Mouse (Mus musculus) myocyte (in vitro differentiated cells): ENCODE measurements at regions not wholly inside any gene's neighbourhood (a gene's known extent, or its start where the extent isn't known, plus 50 kb on each side); places are given as distances from the start of the nearest gene placed in this dataset.

Source experiments
- H3K27me3 ChIP-seq: one replicate; pipeline ENCODE4 v1.6.1; 2011; ENCODE audit not compliant: control insufficient read depth, insufficient read depth, insufficient read length
- H3K36me3 ChIP-seq: one replicate; pipeline ENCODE4 v1.6.1; 2011; ENCODE audit not compliant: control insufficient read depth, insufficient read depth
- H3K4me2 ChIP-seq: one replicate; pipeline ENCODE4 v1.6.1; 2011; ENCODE audit warnings: low read depth, control low read depth
- H3K4me3 ChIP-seq: one replicate; pipeline ENCODE4 v1.5.1; 2011; ENCODE audit warnings: mild to moderate bottlenecking, control low read depth, moderate library complexity
- H3K79me2 ChIP-seq: one replicate; pipeline ENCODE4 v1.6.1; 2011; ENCODE audit not compliant: control insufficient read depth, insufficient read depth
- H3ac ChIP-seq: one replicate; pipeline ENCODE4 v1.6.1; 2011; ENCODE audit not compliant: control insufficient read depth, insufficient read length
- CEBPB ChIP-seq: IDR thresholded peaks from 2 replicates; pipeline ENCODE4 v1.6.1; 2011; ENCODE audit warnings: mild to moderate bottlenecking, moderate library complexity; ENCODE audit not compliant: poor library complexity, insufficient read depth, severe bottlenecking
- E2F4 ChIP-seq: IDR thresholded peaks from one replicate; pipeline ENCODE4 v1.6.1; 2011; ENCODE audit warnings: mild to moderate bottlenecking, control low read depth, moderate library complexity; ENCODE audit not compliant: insufficient read depth
- MAX ChIP-seq: IDR thresholded peaks from one replicate; pipeline ENCODE4 v1.6.1; 2011; ENCODE audit warnings: low read depth, mild to moderate bottlenecking, control low read depth
- MYOD1 ChIP-seq, 3 experiments: IDR thresholded peaks; one replicate each; pipeline ENCODE4 v1.6.1; 2011; ENCODE audit warnings: control low read depth in 2 of 3, low read depth in 2 of 3, mild to moderate bottlenecking in 2 of 3, moderate library complexity in 1 of 3; ENCODE audit not compliant: insufficient read length in 2 of 3, control insufficient read depth in 1 of 3
- MYOG ChIP-seq, 3 experiments: IDR thresholded peaks; one replicate each; pipeline ENCODE4 v1.6.1; 2011; ENCODE audit warnings: control low read depth in 2 of 3, low read depth in 2 of 3, mild to moderate bottlenecking in 2 of 3; ENCODE audit not compliant: insufficient read length in 2 of 3, control insufficient read depth in 1 of 3, insufficient read depth in 1 of 3
- POLR2A ChIP-seq: IDR thresholded peaks from one replicate; pipeline ENCODE4 v1.6.1; 2011; ENCODE audit warnings: low read depth, mild to moderate bottlenecking, control low read depth, moderate library complexity; ENCODE audit not compliant: insufficient read length
- POLR2AphosphoS2 ChIP-seq: IDR thresholded peaks from one replicate; pipeline ENCODE4 v1.6.1; 2011; ENCODE audit warnings: low read depth, control low read depth; ENCODE audit not compliant: insufficient read length
- REST ChIP-seq: IDR thresholded peaks from one replicate; pipeline ENCODE4 v1.6.1; 2011; ENCODE audit warnings: mild to moderate bottlenecking, control low read depth, moderate library complexity; ENCODE audit not compliant: insufficient read depth, insufficient read length
- SRF ChIP-seq: IDR thresholded peaks from one replicate; pipeline ENCODE4 v1.6.1; 2011; ENCODE audit warnings: low read depth; ENCODE audit not compliant: control insufficient read depth, insufficient read length
- TCF12 ChIP-seq: IDR thresholded peaks from one replicate; pipeline ENCODE4 v1.6.1; 2011; ENCODE audit warnings: mild to moderate bottlenecking, control low read depth; ENCODE audit not compliant: poor library complexity, insufficient read depth, severe bottlenecking
- TCF3 ChIP-seq: IDR thresholded peaks from one replicate; pipeline ENCODE4 v1.6.1; 2011; ENCODE audit warnings: low read depth, control low read depth; ENCODE audit not compliant: insufficient read length
- USF1 ChIP-seq: IDR thresholded peaks from one replicate; pipeline ENCODE4 v1.6.1; 2011; ENCODE audit warnings: low read depth, mild to moderate bottlenecking, control low read depth, moderate library complexity

DNA sequence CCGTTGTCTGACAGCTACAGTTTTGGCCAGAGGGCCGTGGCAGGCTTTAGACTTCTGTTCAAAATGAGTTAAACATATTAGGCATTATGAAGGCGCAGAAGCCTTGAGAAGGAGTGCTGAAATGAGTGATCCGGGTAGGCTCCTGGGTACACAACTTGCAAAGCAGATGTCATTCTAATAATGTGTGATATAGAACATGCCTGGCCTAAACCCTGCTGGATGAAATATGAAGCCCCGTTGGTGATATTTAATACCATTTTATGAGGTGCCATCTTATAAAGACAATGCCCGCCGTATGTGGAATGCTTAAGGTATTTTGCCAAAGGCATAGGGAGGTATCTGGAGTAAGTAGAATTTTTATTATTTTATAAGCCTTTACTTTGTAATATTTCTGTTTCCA lies 705.6 kb downstream of the Bcl11a start:
- TF ChIP-seq POLR2A (no peak), USF1 (no peak), TCF12 (no peak), MYOD1 (IDR thresholded peaks at IDR 0.05; ENCODE audit: control insufficient read depth in 1 of 3, insufficient read length in 2 of 3, low read depth in 2 of 3) (no peak), MAX (no peak), E2F4 (no peak), MYOG (IDR thresholded peaks at IDR 0.05; ENCODE audit: control insufficient read depth in 1 of 3, insufficient read depth in 1 of 3, insufficient read length in 2 of 3, low read depth in 2 of 3) (no peak), POLR2AphosphoS2 (no peak), TCF3 (no peak), CEBPB (no peak)
- H3K27me3 ChIP-seq = no peaks in the 10 kb centered on the region
- no peaks in the 10 kb centered on the region for H3K79me2 ChIP-seq
- no peak overlapping the region for H3K4me3 ChIP-seq
- H3K36me3 ChIP-seq = no peaks in the 10 kb centered on the region
- H3K4me2 ChIP-seq = no peak overlapping the region
- H3ac ChIP-seq = no peak overlapping the region

DNA sequence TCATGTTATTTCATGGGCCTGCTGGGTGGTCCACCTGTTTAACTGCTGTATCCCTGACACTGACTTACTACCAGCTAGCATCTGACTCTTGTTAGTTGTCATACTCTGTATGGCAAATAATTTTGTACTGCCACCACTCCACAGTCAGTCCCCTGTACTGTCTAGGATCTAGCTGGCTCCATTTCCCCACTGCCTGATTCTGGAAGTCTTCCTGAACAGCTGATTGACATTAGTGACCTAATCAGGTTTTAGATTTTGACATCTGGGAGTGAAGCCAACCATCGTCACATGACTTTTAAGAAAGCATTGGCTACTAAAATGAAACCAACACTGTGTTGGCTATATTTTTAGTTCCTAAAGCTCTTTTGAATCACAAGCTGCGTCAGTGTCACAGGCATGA lies 711.3 kb downstream of the Bcl11a start:
- Histone ChIP-seq H3K27me3 (no peaks in the 10 kb centered on the region), H3K79me2 (no peaks in the 10 kb centered on the region), H3K36me3 (no peaks in the 10 kb centered on the region), H3ac (no peak overlapping the region), H3K4me2 (no peak overlapping the region), H3K4me3 (no peak overlapping the region)
- no peak for TF ChIP-seq TCF12
- no peak for TF ChIP-seq REST
- no peak for TF ChIP-seq USF1

DNA sequence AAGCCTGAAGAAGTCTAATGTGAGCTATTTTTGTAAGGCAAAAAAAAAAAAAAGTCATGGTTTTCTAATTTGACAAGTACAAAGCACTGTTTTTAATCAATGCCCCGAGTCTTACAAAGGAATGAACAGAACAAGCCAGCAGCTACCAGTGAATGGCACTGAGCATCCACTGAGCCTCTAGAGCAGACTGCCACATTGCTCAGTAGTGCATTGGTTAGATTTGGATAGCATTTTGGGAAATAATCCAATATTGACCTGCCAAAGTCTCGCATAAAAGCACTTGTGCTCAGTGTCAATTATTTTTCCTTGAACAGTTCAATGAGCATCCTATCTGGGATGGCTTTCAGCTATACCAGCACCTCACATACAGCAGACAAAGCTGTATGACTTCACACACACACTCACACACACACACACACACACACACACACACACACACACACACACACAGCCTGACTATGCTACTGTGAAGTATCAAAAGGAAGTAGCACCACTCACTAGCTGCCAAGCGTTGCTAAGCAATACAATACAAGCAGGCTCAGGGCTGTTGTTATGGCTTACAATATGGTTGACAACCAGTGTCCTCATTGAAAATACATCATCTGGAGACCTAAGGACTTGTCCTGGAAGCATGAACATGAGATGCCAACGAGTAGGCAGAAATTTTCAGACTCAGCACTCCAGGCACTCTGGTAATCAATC lies 717.8 kb downstream of the Bcl11a start:
- no peak overlapping the region for H3K4me3 ChIP-seq
- no peak overlapping the region for H3ac ChIP-seq
- no peak overlapping the region for H3K4me2 ChIP-seq
- H3K27me3 ChIP-seq = no peaks in the 10 kb centered on the region
- no peak for TF ChIP-seq USF1
- no peak for TF ChIP-seq POLR2A
- no peak for TF ChIP-seq POLR2AphosphoS2
- TF ChIP-seq MAX = no peak
- TF ChIP-seq MYOG (IDR thresholded peaks at IDR 0.05; ENCODE audit: control insufficient read depth in 1 of 3, insufficient read depth in 1 of 3, insufficient read length in 2 of 3, low read depth in 2 of 3) = no peak
- no peak for TF ChIP-seq MYOD1 (IDR thresholded peaks at IDR 0.05; ENCODE audit: control insufficient read depth in 1 of 3, insufficient read length in 2 of 3, low read depth in 2 of 3)
- TF ChIP-seq REST = no peak
- no peak for TF ChIP-seq E2F4
- no peak for TF ChIP-seq SRF
- TF ChIP-seq TCF12 = no peak
- TF ChIP-seq CEBPB = no peak
- TF ChIP-seq TCF3 = no peak
- H3K36me3 ChIP-seq = no peaks in the 10 kb centered on the region
- H3K79me2 ChIP-seq = no peaks in the 10 kb centered on the region

DNA sequence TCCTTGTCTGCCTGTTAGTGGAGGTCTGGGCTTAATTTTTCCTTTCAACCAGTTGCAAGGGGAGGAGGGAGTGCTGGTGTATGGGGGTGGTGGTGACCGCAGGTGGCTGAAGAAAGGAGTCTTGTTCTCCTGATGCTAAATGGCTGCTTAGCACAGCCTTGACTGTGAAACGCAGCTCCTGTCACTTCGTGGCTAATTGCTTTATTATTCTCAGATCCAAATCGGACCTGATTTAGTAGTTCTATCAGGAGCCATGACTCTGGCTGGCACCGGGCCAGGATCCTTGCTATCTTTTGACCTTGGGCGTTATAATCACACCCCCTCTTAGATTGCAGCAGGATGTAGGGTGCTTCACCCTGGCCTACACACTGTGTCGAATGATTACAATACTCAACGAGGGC lies 726.8 kb downstream of the Bcl11a start:
- Histone ChIP-seq H3K36me3 (no peaks in the 10 kb centered on the region), H3K4me2 (no peak overlapping the region), H3K79me2 (no peaks in the 10 kb centered on the region), H3ac (no peak overlapping the region), H3K4me3 (no peak overlapping the region), H3K27me3 (no peaks in the 10 kb centered on the region)
- no peak for TF ChIP-seq MYOD1 (IDR thresholded peaks at IDR 0.05; ENCODE audit: control insufficient read depth in 1 of 3, insufficient read length in 2 of 3, low read depth in 2 of 3)
- no peak for TF ChIP-seq POLR2A
- no peak for TF ChIP-seq MAX
- TF ChIP-seq MYOG (IDR thresholded peaks at IDR 0.05; ENCODE audit: control insufficient read depth in 1 of 3, insufficient read depth in 1 of 3, insufficient read length in 2 of 3, low read depth in 2 of 3) = no peak

DNA sequence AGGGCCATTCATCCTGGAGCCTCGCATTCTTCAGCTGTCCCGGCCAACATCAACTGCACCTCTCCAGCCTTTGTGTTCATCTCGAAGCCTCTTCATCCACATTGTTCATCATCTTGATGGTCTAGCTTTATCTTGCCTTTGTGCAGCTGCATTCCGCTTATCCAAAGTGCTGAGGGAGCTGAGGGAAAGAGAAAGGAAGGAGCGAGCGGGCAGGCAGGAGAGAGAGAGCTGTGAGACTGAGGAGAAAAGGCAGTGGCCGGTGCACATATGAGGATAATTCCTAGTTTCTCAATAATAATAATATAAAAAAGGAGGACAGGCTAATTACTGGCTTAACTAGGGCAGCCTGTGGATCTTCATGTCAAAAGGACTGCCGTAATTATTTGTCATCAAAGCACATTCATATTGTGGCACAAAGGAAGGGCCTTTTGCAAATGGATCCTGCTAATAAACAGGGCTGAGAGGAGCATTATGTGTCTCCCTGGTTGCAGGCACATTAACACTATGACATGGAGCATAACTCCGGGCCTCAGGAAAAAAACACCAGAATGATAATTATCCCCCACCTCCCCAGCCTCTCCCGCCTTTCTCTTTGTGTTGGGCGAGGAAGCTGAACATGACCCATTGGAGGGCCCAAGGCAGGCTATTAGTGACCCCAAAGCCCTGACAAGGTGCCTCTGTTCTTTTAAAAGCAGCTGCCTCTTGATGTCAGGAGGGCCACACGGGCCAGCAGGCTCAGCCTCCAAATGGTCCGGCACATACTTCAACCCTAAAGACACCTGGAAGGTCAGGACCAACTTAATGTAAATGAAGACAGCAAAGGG lies 751.9 kb downstream of the Bcl11a start:
- no peak overlapping the region for H3K4me2 ChIP-seq
- no peaks in the 10 kb centered on the region for H3K27me3 ChIP-seq
- TF ChIP-seq MYOD1 (IDR thresholded peaks at IDR 0.05; ENCODE audit: control insufficient read depth in 1 of 3, insufficient read length in 2 of 3, low read depth in 2 of 3) (no peak), REST (no peak), POLR2AphosphoS2 (no peak), TCF3 (no peak), MYOG (IDR thresholded peaks at IDR 0.05; ENCODE audit: control insufficient read depth in 1 of 3, insufficient read depth in 1 of 3, insufficient read length in 2 of 3, low read depth in 2 of 3) (no peak), CEBPB (no peak), E2F4 (no peak), USF1 (no peak)
- no peaks in the 10 kb centered on the region for H3K79me2 ChIP-seq
- no peak overlapping the region for H3ac ChIP-seq
- H3K4me3 ChIP-seq = no peak overlapping the region
- no peaks in the 10 kb centered on the region for H3K36me3 ChIP-seq
